Mouse (Mus musculus) E14TG2a.4 (cell line): ENCODE data around the gene Hmcn2.

Experiments used
- CTCF ChIP-seq: conservative IDR thresholded peaks from 2 replicates; pipeline ENCODE4 v1.5.1; 2014; ENCODE audit warnings: low read length
- NANOG ChIP-seq: IDR thresholded peaks from 2 replicates; pipeline ENCODE4 v1.6.1; 2014; ENCODE audit warnings: borderline replicate concordance, low read length, mixed read lengths
- POU5F1 ChIP-seq: IDR thresholded peaks from 2 replicates; pipeline ENCODE4 v1.6.1; 2014; ENCODE audit warnings: low read length, borderline replicate concordance

DNA sequence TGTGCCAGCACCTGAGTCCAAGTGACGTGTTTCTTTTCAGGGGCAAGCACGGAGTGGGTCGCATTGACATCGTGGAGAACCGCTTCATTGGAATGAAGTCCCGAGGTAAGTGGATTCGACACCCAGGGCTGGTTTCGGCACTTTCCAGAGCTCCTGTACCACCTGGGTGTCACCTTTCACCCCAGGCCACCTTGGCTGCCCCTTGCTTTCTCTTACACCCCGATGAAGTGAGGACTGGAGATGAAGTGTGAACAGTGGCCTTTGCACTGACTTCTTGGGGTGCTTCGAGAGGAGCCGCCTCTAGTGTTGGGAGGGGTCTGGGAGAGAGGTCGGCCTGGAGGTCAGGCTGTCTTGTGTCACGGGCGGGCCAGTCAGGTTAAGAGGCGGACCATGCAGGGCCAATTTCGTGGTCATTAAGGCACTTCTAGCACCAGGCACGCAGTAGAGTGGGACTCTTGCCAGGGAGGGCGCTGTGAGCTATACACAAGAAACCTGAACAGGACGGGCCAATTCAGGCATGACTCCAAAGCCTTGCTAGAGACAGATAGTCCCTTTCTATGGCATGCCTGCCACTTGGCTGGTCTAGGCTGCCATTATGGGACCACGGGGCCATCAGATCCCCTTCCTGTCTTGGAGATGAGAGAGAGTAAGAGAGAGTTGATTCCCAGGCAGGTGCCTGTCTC lies 187.4 kb downstream of the Hmcn2 start:
- TF ChIP-seq CTCF: peak; percentile 14; the same call in 1 of the 2 replicates
- TF ChIP-seq NANOG: no peak
- no peak for TF ChIP-seq POU5F1
